Mouse (Mus musculus) liver, embryonic 15.5 days (tissue): ENCODE data around the gene Serpine3. TPM values are rescaled to one million over a fixed set of nuclear protein-coding genes. Genes with fewer than 3 reads are reported as not detected.

Source experiments
- ATAC-seq: fragments of 200-750 bp; cut with Nextera tagmentation; 2 replicates; pipeline ENCODE4 v1.8.0; 2017; ENCODE audit warnings: moderate number of reproducible peaks, mild to moderate bottlenecking, moderate library complexity; ENCODE audit not compliant: insufficient read depth
- H3K27ac ChIP-seq: fragments of 300-500 bp; sonication (generic); replicated peaks from 2 replicates; pipeline ENCODE4 v1.5.1; 2015; ENCODE audit warnings: mild to moderate bottlenecking, inconsistent platforms
- H3K27me3 ChIP-seq: fragments of 300-500 bp; sonication (generic); 2 replicates; pipeline ENCODE4 v1.6.1; 2015; ENCODE audit warnings: mild to moderate bottlenecking, inconsistent platforms
- H3K36me3 ChIP-seq: fragments of 300-500 bp; sonication (generic); replicated peaks from 2 replicates; pipeline ENCODE4 v1.6.1; 2015; ENCODE audit warnings: moderate library complexity, mild to moderate bottlenecking, inconsistent platforms
- H3K4me1 ChIP-seq: fragments of 300-500 bp; sonication (generic); replicated peaks from 2 replicates; pipeline ENCODE4 v1.6.1; 2015; ENCODE audit warnings: inconsistent platforms
- H3K4me2 ChIP-seq: fragments of 300-500 bp; sonication (generic); 2 replicates; pipeline ENCODE4 v1.6.1; 2015; ENCODE audit warnings: moderate library complexity, mild to moderate bottlenecking, inconsistent platforms
- H3K4me3 ChIP-seq: fragments of 300-500 bp; sonication (generic); replicated peaks from 2 replicates; pipeline ENCODE4 v1.5.1; 2015; ENCODE audit warnings: mild to moderate bottlenecking, inconsistent platforms
- H3K9ac ChIP-seq: fragments of 300-500 bp; sonication (generic); 2 replicates; pipeline ENCODE4 v1.6.1; 2015; ENCODE audit warnings: moderate library complexity, mild to moderate bottlenecking, inconsistent platforms
- H3K9me3 ChIP-seq: fragments of 300-500 bp; sonication (generic); replicated peaks from 2 replicates; pipeline ENCODE4 v1.6.1; 2016; ENCODE audit warnings: inconsistent platforms
- WGBS: fragments of 180-500 bp; shearing (Covaris S2); methylation state at CpG from one replicate; pipeline ENCODE4 v1.1.7; 2015; ENCODE audit warnings: mixed read lengths; ENCODE audit not compliant: insufficient replicate concordance; 5-methylcytosine and 5-hydroxymethylcytosine counted together
- polyA plus RNA-seq: library from polyadenylated mRNA; unstranded; fragments of >200 nt; fragmentation: Nextera tagmentation; extraction: Ambion mirVana; gene quantifications from 2 replicates; pipeline ENCODE4 v1.2.1, GENCODE M21; 2015

Serpine3 gene
- polyA plus RNA-seq, 1 experiment from 2014 or later = not detected

- H3K36me3 ChIP-seq = no peaks in the 10 kb centered on the region
- 63% methylated on average over 7 of the region's 7 CpGs for WGBS
- H3K4me3 ChIP-seq = no peak overlapping the region
- H3K27ac ChIP-seq = no peak overlapping the region
- H3K4me2 ChIP-seq = no peak overlapping the region
- no peak for ATAC-seq
- no peaks in the 10 kb centered on the region for H3K4me1 ChIP-seq
- no peaks in the 10 kb centered on the region for H3K9me3 ChIP-seq
- H3K27me3 ChIP-seq = no peaks in the 10 kb centered on the region
- H3K9ac ChIP-seq = no peak overlapping the region
Observed at GRCm38 (mm10) chr14:62655996-62656395, 7.5 kb upstream of the Serpine3 start.

DNA sequence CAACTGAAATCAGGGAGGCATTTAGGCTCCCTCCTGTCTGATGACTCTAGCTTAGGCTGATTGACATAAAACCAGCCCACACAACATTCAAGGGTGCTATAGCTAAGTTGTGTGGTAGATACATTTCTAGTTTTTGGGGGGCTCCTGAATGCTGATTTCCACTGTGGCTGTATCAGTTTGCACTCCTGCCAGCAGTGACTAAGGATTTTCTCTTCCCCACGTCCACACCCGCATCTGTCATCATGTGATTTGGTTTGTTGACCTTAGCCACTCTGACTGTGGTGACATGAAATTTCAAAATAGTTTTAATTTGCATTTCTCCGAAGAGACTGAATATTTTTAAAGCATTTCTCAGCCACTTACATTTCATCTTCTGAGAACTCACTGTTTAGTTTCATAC is 6.0 kb upstream of the Serpine3 start:
- Histone ChIP-seq H3K4me1 (no peaks in the 10 kb centered on the region), H3K27me3 (no peaks in the 10 kb centered on the region), H3K9ac (no peak overlapping the region), H3K9me3 (no peaks in the 10 kb centered on the region), H3K36me3 (no peaks in the 10 kb centered on the region), H3K27ac (no peak overlapping the region), H3K4me2 (no peak overlapping the region), H3K4me3 (no peak overlapping the region)
- WGBS = 43% methylated on average over 3 of the region's 3 CpGs
- ATAC-seq = no peak

- no peak overlapping the region for H3K4me2 ChIP-seq
- H3K36me3 ChIP-seq = no peaks in the 10 kb centered on the region
- 58% methylated on average over 6 of the region's 6 CpGs for WGBS
- H3K27me3 ChIP-seq = no peaks in the 10 kb centered on the region
- ATAC-seq = no peak
- H3K27ac ChIP-seq = no peak overlapping the region
- H3K4me3 ChIP-seq = no peak overlapping the region
- H3K9me3 ChIP-seq = no peaks in the 10 kb centered on the region
- H3K9ac ChIP-seq = no peak overlapping the region
- no peaks in the 10 kb centered on the region for H3K4me1 ChIP-seq
Observed at GRCm38 (mm10) chr14:62662381-62662780, 1.1 kb upstream of the Serpine3 start.

DNA sequence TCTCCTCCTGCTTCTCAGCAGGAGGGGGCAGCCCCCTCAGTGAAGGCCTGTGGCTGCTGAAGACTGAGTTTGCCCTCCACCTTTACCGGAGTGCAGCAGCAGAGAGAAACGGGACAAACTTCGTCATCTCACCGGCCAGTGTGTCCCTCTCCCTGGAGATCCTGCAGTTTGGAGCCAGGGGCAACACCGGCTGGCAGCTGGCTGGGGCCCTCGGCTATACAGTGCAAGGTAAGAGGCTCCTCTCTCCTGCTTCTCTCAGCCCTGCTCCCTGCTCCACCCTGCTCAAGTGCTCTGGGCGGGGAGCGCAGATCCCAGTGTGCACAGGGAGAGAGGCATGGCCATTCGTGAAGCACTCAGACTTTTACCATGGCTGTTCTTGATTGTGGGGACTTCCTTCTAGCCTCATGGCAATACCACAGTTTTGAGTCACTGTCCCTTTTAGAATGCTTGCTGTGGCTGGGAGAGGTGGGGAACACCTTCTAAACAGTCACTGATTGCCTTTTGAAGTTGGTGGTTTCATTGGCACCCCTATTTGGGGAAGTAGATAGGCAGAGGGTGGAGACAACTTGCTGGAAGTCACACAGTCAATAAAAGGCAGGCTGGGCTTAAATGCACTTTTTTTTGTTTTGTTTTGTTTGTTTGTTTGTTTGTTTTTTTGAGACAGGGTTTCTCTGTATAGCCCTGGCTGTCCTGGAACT is 1.7 kb downstream of the Serpine3 start:
- Histone ChIP-seq H3K27me3 (no peaks in the 10 kb centered on the region), H3K9me3 (no peaks in the 10 kb centered on the region), H3K4me2 (no peak overlapping the region), H3K4me3 (no peak overlapping the region), H3K36me3 (no peaks in the 10 kb centered on the region), H3K9ac (no peak overlapping the region), H3K4me1 (no peaks in the 10 kb centered on the region), H3K27ac (no peak overlapping the region)
- 47% methylated on average over 9 of the region's 9 CpGs for WGBS
- ATAC-seq = no peak

GRCm38 (mm10) chr14:62673646-62674045 is 10.2 kb downstream of the Serpine3 start:
- no peak overlapping the region for H3K27ac ChIP-seq
- ATAC-seq = no peak
- 58% methylated on average over 3 of the region's 3 CpGs for WGBS
- no peaks in the 10 kb centered on the region for H3K36me3 ChIP-seq
- H3K4me3 ChIP-seq = no peak overlapping the region
- H3K9me3 ChIP-seq = no peaks in the 10 kb centered on the region
- H3K27me3 ChIP-seq = no peaks in the 10 kb centered on the region
- no peak overlapping the region for H3K4me2 ChIP-seq
- no peaks in the 10 kb centered on the region for H3K4me1 ChIP-seq
- H3K9ac ChIP-seq = no peak overlapping the region

DNA sequence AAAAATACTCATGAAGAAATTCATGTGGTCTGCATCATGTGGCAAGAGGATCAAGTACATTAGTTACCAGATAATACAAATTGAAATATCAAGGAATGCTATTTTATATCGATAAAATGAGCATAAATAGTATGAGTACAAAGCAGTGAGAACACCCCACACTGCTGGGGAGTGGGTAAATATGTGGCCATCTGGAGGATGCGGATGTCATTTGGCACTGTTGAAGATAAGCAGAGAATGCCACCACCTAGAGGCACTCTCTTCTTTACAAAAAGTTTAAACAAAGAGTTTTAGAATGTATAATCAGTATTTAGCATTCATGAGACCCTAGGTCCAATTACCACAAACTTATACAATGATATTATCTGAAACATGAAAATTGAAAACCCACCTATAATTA is 54.7 kb downstream of the Serpine3 start:
- Histone ChIP-seq H3K4me2 (no peak overlapping the region), H3K9me3 (no peaks in the 10 kb centered on the region), H3K4me1 (no peaks in the 10 kb centered on the region), H3K4me3 (no peak overlapping the region), H3K9ac (no peak overlapping the region), H3K27ac (no peak overlapping the region), H3K36me3 (peaks cover 25% of the 10 kb centered on the region), H3K27me3 (no peaks in the 10 kb centered on the region)
- no peak for ATAC-seq
- 72% methylated on average over 2 of the region's 2 CpGs for WGBS

DNA sequence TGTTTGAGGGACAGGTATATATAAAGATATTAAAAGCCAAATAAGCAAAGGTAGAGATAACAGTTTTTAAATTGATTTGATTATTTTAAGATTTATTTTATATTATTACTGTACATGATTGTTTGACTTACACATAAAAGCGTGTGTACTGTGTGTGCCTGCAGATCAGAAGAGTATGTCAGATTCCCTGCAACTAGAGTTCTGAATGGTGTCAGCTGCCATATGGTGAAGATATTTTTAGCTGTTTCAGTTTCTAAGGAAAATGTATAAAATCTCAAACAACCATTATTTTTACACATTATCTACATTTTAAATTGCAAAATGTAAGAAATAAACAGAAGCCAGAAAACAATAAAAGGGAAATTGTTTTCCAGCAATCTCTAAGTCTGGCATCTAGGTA is 58.2 kb downstream of the Serpine3 start:
- H3K9me3 ChIP-seq = no peaks in the 10 kb centered on the region
- H3K4me3 ChIP-seq = no peak overlapping the region
- H3K4me1 ChIP-seq = no peaks in the 10 kb centered on the region
- peaks cover 8% of the 10 kb centered on the region; the same call in 1 of the 2 replicates for H3K36me3 ChIP-seq
- no peak overlapping the region for H3K4me2 ChIP-seq
- H3K27ac ChIP-seq = no peak overlapping the region
- ATAC-seq = no peak
- no peak overlapping the region for H3K9ac ChIP-seq
- 75% methylated on average over 1 of the region's 1 CpGs for WGBS
- H3K27me3 ChIP-seq = no peaks in the 10 kb centered on the region

DNA sequence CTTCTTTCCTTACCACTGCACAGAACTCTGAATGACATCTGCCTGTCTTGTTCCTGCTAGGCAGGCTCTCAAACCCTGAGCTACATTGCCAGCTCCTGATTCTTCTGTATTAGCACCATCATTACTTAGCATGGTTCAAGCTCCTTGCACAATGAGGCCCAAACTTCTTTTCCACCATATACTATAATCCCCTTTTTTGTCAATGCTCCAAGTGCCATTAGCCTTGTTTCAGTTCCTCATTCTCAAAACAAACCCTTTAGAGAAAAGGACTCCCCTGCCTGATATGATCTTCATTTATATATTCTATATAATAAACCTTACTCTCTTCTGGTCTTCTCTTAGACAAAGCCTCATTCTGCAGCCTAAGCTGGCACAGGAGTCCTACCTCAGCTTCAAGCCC is 61.1 kb downstream of the Serpine3 start:
- Histone ChIP-seq H3K4me2 (no peak overlapping the region), H3K9ac (no peak overlapping the region), H3K27me3 (no peaks in the 10 kb centered on the region), H3K4me3 (no peak overlapping the region), H3K4me1 (no peaks in the 10 kb centered on the region), H3K36me3 (peaks cover 13% of the 10 kb centered on the region; the same call in 1 of the 2 replicates), H3K9me3 (no peaks in the 10 kb centered on the region), H3K27ac (no peak overlapping the region)
- no peak for ATAC-seq

DNA sequence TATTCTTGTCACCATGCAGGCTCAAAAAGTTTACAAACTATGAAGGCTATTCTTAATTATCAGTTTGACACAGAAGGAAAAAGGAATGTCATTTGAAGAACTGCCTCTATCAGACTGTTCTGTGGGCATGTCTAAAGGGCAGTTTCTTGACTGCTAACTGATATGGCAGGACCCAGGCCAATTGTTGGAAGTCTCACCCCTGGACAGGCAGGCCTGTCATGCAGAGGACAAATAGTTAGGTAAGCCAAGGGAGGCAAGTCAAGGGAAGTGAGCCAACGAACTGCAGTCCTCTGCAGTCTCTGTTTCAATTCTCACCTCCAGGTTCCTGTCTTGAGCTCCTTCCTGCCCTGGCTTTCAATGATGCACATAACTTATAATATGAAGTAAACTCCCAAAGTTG is 68.4 kb downstream of the Serpine3 start:
- WGBS = 47% methylated on average over 1 of the region's 1 CpGs
- no peak overlapping the region for H3K9ac ChIP-seq
- H3K36me3 ChIP-seq = peaks cover 36% of the 10 kb centered on the region
- H3K27ac ChIP-seq = no peak overlapping the region
- no peak overlapping the region for H3K4me3 ChIP-seq
- ATAC-seq = no peak
- H3K4me2 ChIP-seq = no peak overlapping the region
- H3K4me1 ChIP-seq = no peaks in the 10 kb centered on the region
- H3K9me3 ChIP-seq = no peaks in the 10 kb centered on the region
- H3K27me3 ChIP-seq = no peaks in the 10 kb centered on the region

- ATAC-seq = no peak
- Histone ChIP-seq H3K27me3 (no peaks in the 10 kb centered on the region), H3K9me3 (no peaks in the 10 kb centered on the region), H3K4me3 (no peak overlapping the region), H3K36me3 (peaks cover 41% of the 10 kb centered on the region), H3K27ac (no peak overlapping the region), H3K9ac (no peak overlapping the region), H3K4me1 (no peaks in the 10 kb centered on the region), H3K4me2 (no peak overlapping the region)
- WGBS = 81% methylated on average over 2 of the region's 2 CpGs
Observed at GRCm38 (mm10) chr14:62733666-62734065, 70.2 kb downstream of the Serpine3 start.

GRCm38 (mm10) chr14:62735646-62736045 is 72.2 kb downstream of the Serpine3 start:
- Histone ChIP-seq H3K4me2 (no peak overlapping the region), H3K27me3 (no peaks in the 10 kb centered on the region), H3K36me3 (peaks cover 38% of the 10 kb centered on the region), H3K9ac (no peak overlapping the region), H3K4me1 (no peaks in the 10 kb centered on the region), H3K9me3 (no peaks in the 10 kb centered on the region), H3K4me3 (no peak overlapping the region), H3K27ac (no peak overlapping the region)
- no peak for ATAC-seq
- 69% methylated on average over 1 of the region's 1 CpGs for WGBS
